Mouse (Mus musculus): Measurements from ENCODE around the gene Asna1. TPM values are rescaled to one million over a fixed set of nuclear protein-coding genes. Genes with fewer than 3 reads are reported as not detected.
A peak's percentile ranks its signal among the peaks of the same experiment; 100 is the strongest.

Asna1 gene
- polyA plus RNA-seq, 1 experiment from 2014 or later, result 154 TPM

GRCm38 (mm10) chr8:85035728-85036310 lies 10.7 kb upstream of the Asna1 start:
- Histone ChIP-seq H3K27ac (ENCODE audit: low read length) (peak overlapping the region; percentile 100), H3K4me3 (ENCODE audit: low read length) (peak overlapping the region; percentile 87), H3K27me3 (ENCODE audit: insufficient read depth, low read length) (no peaks in the 10 kb centered on the region), H3K36me3 (ENCODE audit: insufficient read depth, low read length) (peaks cover 25% of the 10 kb centered on the region), H3K4me2 (replicated peaks; ENCODE audit: low read depth, low read length) (peak overlapping the region; percentile 83), H3K4me1 (ENCODE audit: insufficient read depth, low read length) (peaks cover 26% of the 10 kb centered on the region), H3K9me3 (ENCODE audit: low read length) (no peaks in the 10 kb centered on the region), H3K9ac (replicated peaks; ENCODE audit: low read length) (peak overlapping the region; percentile 87)
- ATAC-seq (ENCODE audit: low FRiP score, low TSS enrichment), result peak; percentile 11; the same call in 1 of the 2 replicates
- WGBS, result under 1% methylated on average over 15 of the region's 15 CpGs

- 4% methylated on average over 12 of the region's 12 CpGs for WGBS
- Histone ChIP-seq H3K9ac (replicated peaks; ENCODE audit: low read length) (peak overlapping the region; percentile 87), H3K9me3 (ENCODE audit: low read length) (no peaks in the 10 kb centered on the region), H3K36me3 (ENCODE audit: insufficient read depth, low read length) (peaks cover 23% of the 10 kb centered on the region), H3K27ac (ENCODE audit: low read length) (peak overlapping the region; percentile 100), H3K4me2 (replicated peaks; ENCODE audit: low read depth, low read length) (peak overlapping the region; percentile 83), H3K4me1 (ENCODE audit: insufficient read depth, low read length) (peaks cover 26% of the 10 kb centered on the region), H3K27me3 (ENCODE audit: insufficient read depth, low read length) (no peaks in the 10 kb centered on the region), H3K4me3 (ENCODE audit: low read length) (peak overlapping the region; percentile 87)
- ATAC-seq (ENCODE audit: low FRiP score, low TSS enrichment), result no peak
Observed at GRCm38 (mm10) chr8:85035165-85035727, 10.2 kb upstream of the Asna1 start.

GRCm38 (mm10) chr8:85034764-85035163 lies 9.7 kb upstream of the Asna1 start:
- peak overlapping the region; percentile 87 for H3K4me3 ChIP-seq (ENCODE audit: low read length)
- H3K27ac ChIP-seq (ENCODE audit: low read length), result peak overlapping the region; percentile 100; the same call in 1 of the 2 replicates
- peaks cover 26% of the 10 kb centered on the region for H3K4me1 ChIP-seq (ENCODE audit: insufficient read depth, low read length)
- ATAC-seq (ENCODE audit: low FRiP score, low TSS enrichment), result no peak
- no peaks in the 10 kb centered on the region for H3K27me3 ChIP-seq (ENCODE audit: insufficient read depth, low read length)
- H3K9ac ChIP-seq (replicated peaks; ENCODE audit: low read length), result peak overlapping the region; percentile 87
- peak overlapping the region; percentile 83 for H3K4me2 ChIP-seq (replicated peaks; ENCODE audit: low read depth, low read length)
- WGBS, result 7% methylated on average over 13 of the region's 13 CpGs
- peaks cover 28% of the 10 kb centered on the region for H3K36me3 ChIP-seq (ENCODE audit: insufficient read depth, low read length)
- H3K9me3 ChIP-seq (ENCODE audit: low read length), result no peaks in the 10 kb centered on the region

GRCm38 (mm10) chr8:85033867-85034266 lies 8.8 kb upstream of the Asna1 start:
- Histone ChIP-seq H3K27me3 (ENCODE audit: insufficient read depth, low read length) (no peaks in the 10 kb centered on the region), H3K4me3 (ENCODE audit: low read length) (no peak overlapping the region), H3K9me3 (ENCODE audit: low read length) (no peaks in the 10 kb centered on the region), H3K4me1 (ENCODE audit: insufficient read depth, low read length) (peaks cover 24% of the 10 kb centered on the region), H3K4me2 (replicated peaks; ENCODE audit: low read depth, low read length) (no peak overlapping the region), H3K36me3 (ENCODE audit: insufficient read depth, low read length) (peaks cover 36% of the 10 kb centered on the region), H3K9ac (replicated peaks; ENCODE audit: low read length) (no peak overlapping the region), H3K27ac (ENCODE audit: low read length) (no peak overlapping the region)
- no peak for ATAC-seq (ENCODE audit: low FRiP score, low TSS enrichment)
- WGBS, result 52% methylated on average over 1 of the region's 1 CpGs

- Histone ChIP-seq H3K4me3 (ENCODE audit: low read length) (no peak overlapping the region), H3K4me1 (ENCODE audit: insufficient read depth, low read length) (peaks cover 29% of the 10 kb centered on the region), H3K27me3 (ENCODE audit: insufficient read depth, low read length) (no peaks in the 10 kb centered on the region), H3K4me2 (replicated peaks; ENCODE audit: low read depth, low read length) (no peak overlapping the region), H3K9ac (replicated peaks; ENCODE audit: low read length) (no peak overlapping the region), H3K9me3 (ENCODE audit: low read length) (no peaks in the 10 kb centered on the region), H3K36me3 (ENCODE audit: insufficient read depth, low read length) (peaks cover 36% of the 10 kb centered on the region), H3K27ac (ENCODE audit: low read length) (no peak overlapping the region)
- no peak for ATAC-seq (ENCODE audit: low FRiP score, low TSS enrichment)
- WGBS, result 82% methylated on average over 4 of the region's 4 CpGs
Observed at GRCm38 (mm10) chr8:85032622-85033311, 7.7 kb upstream of the Asna1 start.

GRCm38 (mm10) chr8:85029271-85029670 lies 4.2 kb upstream of the Asna1 start:
- peak overlapping the region; percentile 8; the same call in 1 of the 2 replicates for H3K4me3 ChIP-seq (ENCODE audit: low read length)
- peaks cover 36% of the 10 kb centered on the region for H3K36me3 ChIP-seq (ENCODE audit: insufficient read depth, low read length)
- no peak overlapping the region for H3K27ac ChIP-seq (ENCODE audit: low read length)
- no peaks in the 10 kb centered on the region for H3K27me3 ChIP-seq (ENCODE audit: insufficient read depth, low read length)
- H3K4me2 ChIP-seq (replicated peaks; ENCODE audit: low read depth, low read length), result 0 out of 2 replicates have a peak overlapping the region, but pooled peaks have one; percentile 83
- ATAC-seq (ENCODE audit: low FRiP score, low TSS enrichment), result no peak
- 84% methylated on average over 14 of the region's 14 CpGs for WGBS
- peaks cover 34% of the 10 kb centered on the region for H3K4me1 ChIP-seq (ENCODE audit: insufficient read depth, low read length)
- peak overlapping the region; percentile 45; the same call in 1 of the 2 replicates for H3K9ac ChIP-seq (replicated peaks; ENCODE audit: low read length)
- H3K9me3 ChIP-seq (ENCODE audit: low read length), result no peaks in the 10 kb centered on the region

GRCm38 (mm10) chr8:85027922-85028321 lies 2.8 kb upstream of the Asna1 start:
- peak overlapping the region; percentile 100 for H3K9ac ChIP-seq (replicated peaks; ENCODE audit: low read length)
- no peak for ATAC-seq (ENCODE audit: low FRiP score, low TSS enrichment)
- no peak overlapping the region for H3K27ac ChIP-seq (ENCODE audit: low read length)
- H3K36me3 ChIP-seq (ENCODE audit: insufficient read depth, low read length), result peaks cover 41% of the 10 kb centered on the region
- H3K4me1 ChIP-seq (ENCODE audit: insufficient read depth, low read length), result peaks cover 33% of the 10 kb centered on the region
- peak overlapping the region; percentile 83 for H3K4me2 ChIP-seq (replicated peaks; ENCODE audit: low read depth, low read length)
- no peaks in the 10 kb centered on the region for H3K9me3 ChIP-seq (ENCODE audit: low read length)
- H3K4me3 ChIP-seq (ENCODE audit: low read length), result peak overlapping the region; percentile 100
- 19% methylated on average over 2 of the region's 2 CpGs for WGBS
- H3K27me3 ChIP-seq (ENCODE audit: insufficient read depth, low read length), result no peaks in the 10 kb centered on the region

GRCm38 (mm10) chr8:85027516-85027855 lies 2.4 kb upstream of the Asna1 start:
- under 1% methylated on average over 13 of the region's 13 CpGs for WGBS
- H3K4me3 ChIP-seq (ENCODE audit: low read length), result peak overlapping the region; percentile 100
- peaks cover 33% of the 10 kb centered on the region for H3K4me1 ChIP-seq (ENCODE audit: insufficient read depth, low read length)
- H3K27me3 ChIP-seq (ENCODE audit: insufficient read depth, low read length), result no peaks in the 10 kb centered on the region
- no peak for ATAC-seq (ENCODE audit: low FRiP score, low TSS enrichment)
- H3K9me3 ChIP-seq (ENCODE audit: low read length), result no peaks in the 10 kb centered on the region
- H3K36me3 ChIP-seq (ENCODE audit: insufficient read depth, low read length), result peaks cover 37% of the 10 kb centered on the region
- peak overlapping the region; percentile 100 for H3K9ac ChIP-seq (replicated peaks; ENCODE audit: low read length)
- peak overlapping the region; percentile 83 for H3K4me2 ChIP-seq (replicated peaks; ENCODE audit: low read depth, low read length)
- peak overlapping the region; percentile 94 for H3K27ac ChIP-seq (ENCODE audit: low read length)

GRCm38 (mm10) chr8:85026670-85027515 lies 1.8 kb upstream of the Asna1 start, which contains the start of gene Trir:
TSS of gene Trir (plus strand) at chr8:85026823.
- H3K4me1 ChIP-seq (ENCODE audit: insufficient read depth, low read length), result peaks cover 33% of the 10 kb centered on the region
- ATAC-seq (ENCODE audit: low FRiP score, low TSS enrichment), result peak; percentile 79
- H3K27me3 ChIP-seq (ENCODE audit: insufficient read depth, low read length), result no peaks in the 10 kb centered on the region
- no peaks in the 10 kb centered on the region for H3K9me3 ChIP-seq (ENCODE audit: low read length)
- peak within 1 kb of the TSS; percentile 94 for H3K27ac ChIP-seq (ENCODE audit: low read length)
- 0% methylated on average over 73 of the region's 75 CpGs for WGBS
- peak within 1 kb of the TSS; percentile 83 for H3K4me2 ChIP-seq (replicated peaks; ENCODE audit: low read depth, low read length)
- H3K36me3 ChIP-seq (ENCODE audit: insufficient read depth, low read length), result peaks cover 37% of the 10 kb centered on the region
- peak within 1 kb of the TSS; percentile 100 for H3K4me3 ChIP-seq (ENCODE audit: low read length)
- peak within 1 kb of the TSS; percentile 100 for H3K9ac ChIP-seq (replicated peaks; ENCODE audit: low read length)

Data from kidney, embryonic 16.5 days (tissue).